Mouse (Mus musculus) layer of hippocampus, adult 6 months (tissue): ENCODE results near the gene Slc46a3. TPM values are rescaled to one million over a fixed set of nuclear protein-coding genes. Genes with fewer than 3 reads are reported as not detected.

ENCODE experiments used
- long read RNA-seq, 2 experiments: library from polyadenylated mRNA; unstranded; transcript quantifications; one replicate each; pipeline ENCODE4 v2.0.0; 2019 to 2020
- polyA plus RNA-seq: library from polyadenylated mRNA; unstranded; fragments of <200 nt; fragmentation: Nextera tagmentation; gene quantifications from 2 replicates; pipeline ENCODE4 v1.2.3, GENCODE M21; 2021

Gene Slc46a3
- polyA plus RNA-seq = 7.7 and 10.2 TPM in 2 replicates
- long read RNA-seq, experiment 1, transcript Slc46a3-201 (6 exons, 2,434 nt) = major isoform, 5 of 13 reads
- long read RNA-seq, experiment 1, partial matches to known transcripts = 1 of 13 reads
- long read RNA-seq, experiment 1, other reads (novel, unspliced or antisense) = 3 of 13 reads
- long read RNA-seq, experiment 2, transcript Slc46a3-201 (6 exons, 2,434 nt) = major isoform, 24 of 38 reads
- long read RNA-seq, experiment 2, transcript Slc46a3-202 (6 exons, 2,210 nt) = minor isoform, 8 of 38 reads
- long read RNA-seq, experiment 2, partial matches to known transcripts = 0 of 38 reads
- long read RNA-seq, experiment 2, other reads (novel, unspliced or antisense) = 6 of 38 reads

GRCm38 (mm10) chr5:147894455-147895076, at the start of gene Slc46a3:
Slc46a3 (minus strand) TSS chr5:147894815.

GRCm38 (mm10) chr5:147860449-147861261, 34.0 kb downstream of the Slc46a3 start, which contains the start of gene Pomp:
Pomp (plus strand) TSS chr5:147860461.

Other genes starting within 250 kb of the Slc46a3 start
- gene Flt1, start 168.8 kb downstream of the Slc46a3 start, polyA plus RNA-seq = 11.7 and 14.3 TPM in 2 replicates
- gene Pomp, start 34.4 kb downstream of the Slc46a3 start, polyA plus RNA-seq = 382 and 397 TPM in 2 replicates
- 17.5 and 17.7 TPM in 2 replicates for gene Mtus2, start 62.5 kb upstream of the Slc46a3 start, polyA plus RNA-seq